Comparison of ENCODE assay signal across 8 mouse cellular contexts in genomic region chr9:66705766-66706165, GRCm38 (mm10). TPM values are rescaled to one million over a fixed set of nuclear protein-coding genes. Genes with fewer than 3 reads are reported as not detected.
DNase-seq lines count a peak whose midpoint lies in the region; ATAC-seq lines count a peak whose summit lies in the region.

No protein-coding gene starts in this region.

- peak; percentile 66 for DNase-seq in liver
- DNase-seq in adrenal gland, adult 8-10 months, result peak; percentile 46
- peak; percentile 74 for DNase-seq in embryo, embryonic 11 days
- DNase-seq in hindlimb bud, embryonic 11.5 days (ENCODE audit: extremely low spot score, low read depth, low spot score), result peak; percentile 87
- DNase-seq in left cerebral cortex, postnatal 25 days (ENCODE audit: low spot score in 2 of 2), result peak; percentile 72
- DNase-seq in neural tube, embryonic 11.5 days (ENCODE audit: low spot score), result peak; percentile 39
- peak; percentile 85 to 94 for DNase-seq in thymus, postnatal 10 days (ENCODE audit: low spot score in 2 of 2)

- no peak for ATAC-seq in liver, embryonic 12.5 days
- ATAC-seq in neural tube, embryonic 11.5 days (ENCODE audit: insufficient read depth, low FRiP score, low TSS enrichment), result no peak

- intact Hi-C loops in left cerebral cortex, postnatal 25 days (cut with DNase I), result loop anchor here (1.0 to 10.0 kb wide), 3 partner anchors 59 to 191 kb away; partner anchors contain the start of gene Fbxl22

- H3K36me3 ChIP-seq in liver, embryonic 12.5 days, result no peaks in the 10 kb centered on the region
- H3K36me3 ChIP-seq in neural tube, embryonic 11.5 days (ENCODE audit: control insufficient read depth, insufficient read depth, low read length), result no peaks in the 10 kb centered on the region

- no peak overlapping the region for H3K4me3 ChIP-seq in liver, embryonic 12.5 days
- H3K4me3 ChIP-seq in neural tube, embryonic 11.5 days (ENCODE audit: low read depth, low read length), result no peak overlapping the region

- H3K4me2 ChIP-seq in liver, embryonic 12.5 days, result no peak overlapping the region
- H3K4me2 ChIP-seq in neural tube, embryonic 11.5 days (ENCODE audit: low read depth), result no peak overlapping the region

- no peak overlapping the region for H3K27ac ChIP-seq in liver, embryonic 12.5 days
- H3K27ac ChIP-seq in neural tube, embryonic 11.5 days (ENCODE audit: low read depth, low read length), result no peak overlapping the region

- 15% methylated on average over 2 of the region's 2 CpGs for WGBS in liver, embryonic 12.5 days (ENCODE audit: insufficient replicate concordance)
- 42% methylated on average over 2 of the region's 2 CpGs for WGBS in neural tube, embryonic 11.5 days

- no peaks in the 10 kb centered on the region for H3K9me3 ChIP-seq in liver, embryonic 12.5 days (replicated peaks)
- no peaks in the 10 kb centered on the region for H3K9me3 ChIP-seq in neural tube, embryonic 11.5 days (ENCODE audit: control insufficient read depth, low read length)

- H3K9ac ChIP-seq in liver, embryonic 12.5 days, result no peak overlapping the region
- H3K9ac ChIP-seq in neural tube, embryonic 11.5 days (ENCODE audit: low read length), result no peak overlapping the region

- H3K27me3 ChIP-seq in liver, embryonic 12.5 days (replicated peaks), result peaks cover 21% of the 10 kb centered on the region
- no peaks in the 10 kb centered on the region for H3K27me3 ChIP-seq in neural tube, embryonic 11.5 days (ENCODE audit: control insufficient read depth, insufficient read depth, low read length)

- H3K4me1 ChIP-seq in liver, embryonic 12.5 days, result no peaks in the 10 kb centered on the region
- H3K4me1 ChIP-seq in neural tube, embryonic 11.5 days (ENCODE audit: control insufficient read depth, insufficient read depth, low read length), result no peaks in the 10 kb centered on the region; the same call in 1 of the 2 replicates

RNA-seq across cellular contexts. Expression of gene Car12, which starts 7.7 kb away (rescaled TPM):
- polyA plus RNA-seq in liver, embryonic 12.5 days (2016; fragmentation: Nextera tagmentation; extraction: Ambion mirVana), result 0.29 and 0.45 TPM in 2 replicates
- 1 to 10 TPM in 1 of 4 experiments, under 1 TPM in 3; 0.31 to 1.5 (median 0.65) TPM for total RNA-seq in adrenal gland, adult 8-10 months (2022)
- total RNA-seq in left cerebral cortex, postnatal 25 days (2021), result 10 to 100 TPM; 11.8 to 15.0 TPM
- polyA plus RNA-seq in neural tube, embryonic 11.5 days (2014; fragmentation: Nextera tagmentation; extraction: Ambion mirVana), result 0.17 and 0.65 TPM in 2 replicates

Comparison
In these comparisons a context has a peak if more than half of its experiments do, and no peak if none do; other contexts are left out.
1. DNase-seq: peak in every context shown above with its lines; median percentile 90 in thymus, postnatal 10 days; 87 in hindlimb bud, embryonic 11.5 days; 74 in embryo, embryonic 11 days; 72 in left cerebral cortex, postnatal 25 days; 66 in liver; 46 in adrenal gland, adult 8-10 months; 39 in neural tube, embryonic 11.5 days.
2. RNA of gene Car12, which starts 7.7 kb away (total RNA-seq): 11.8 to 15.0 TPM in left cerebral cortex, postnatal 25 days; 0.31 to 1.5 TPM in adrenal gland, adult 8-10 months; every median in the first group is over 4 times any median in the second.